Mouse (Mus musculus) kidney, adult 2 months (tissue): Measurements from ENCODE around the gene Adam34. TPM values are rescaled to one million over a fixed set of nuclear protein-coding genes. Genes with fewer than 3 reads are reported as not detected.
"Not testable (repeated sequence)": the region's sequence is repeated elsewhere in the genome, so short reads cannot be mapped to it uniquely, and the experiment has no call there.

Experiments used
- DNase-seq: peaks from one replicate; pipeline ENCODE4 v3.0.0; 2021
- H3K27ac ChIP-seq: fragments of 200-500 bp; 2 replicates; pipeline ENCODE4 v1.5.1; 2012; ENCODE audit warnings: low read depth, low read length, control low read depth, inconsistent platforms; ENCODE audit not compliant: insufficient read depth
- H3K27me3 ChIP-seq: fragments of 200-500 bp; replicated peaks from 2 replicates; pipeline ENCODE4 v1.6.1; 2012; ENCODE audit warnings: mild to moderate bottlenecking, moderate library complexity, low read length, inconsistent platforms; ENCODE audit not compliant: control insufficient read depth, insufficient read depth
- H3K36me3 ChIP-seq: fragments of 200-500 bp; 2 replicates; pipeline ENCODE4 v1.6.1; 2012; ENCODE audit warnings: mild to moderate bottlenecking, moderate library complexity, low read length, inconsistent platforms; ENCODE audit not compliant: control insufficient read depth, insufficient read depth
- H3K4me1 ChIP-seq: fragments of 200-500 bp; 2 replicates; pipeline ENCODE4 v1.6.1; 2011; ENCODE audit warnings: low read length; ENCODE audit not compliant: control insufficient read depth, insufficient read depth
- H3K4me3 ChIP-seq: fragments of 200-500 bp; 2 replicates; pipeline ENCODE4 v1.5.1; 2011; ENCODE audit warnings: mild to moderate bottlenecking, low read depth, low read length, control low read depth; ENCODE audit not compliant: insufficient read depth
- CTCF ChIP-seq: fragments of 200-500 bp; conservative IDR thresholded peaks from 2 replicates; pipeline ENCODE4 v1.5.1; 2011; ENCODE audit warnings: low read depth, mild to moderate bottlenecking, control low read depth, low read length, moderate library complexity, mixed read lengths; ENCODE audit not compliant: insufficient read depth, insufficient read length
- POLR2A ChIP-seq: fragments of 200-500 bp; IDR thresholded peaks from one replicate; pipeline ENCODE4 v1.6.1; 2011; ENCODE audit warnings: low read depth, low read length, control low read depth
- whole genome bisulfite sequencing: fragments of 180-500 bp; shearing (Covaris S2); methylation state at CpG from one replicate; pipeline ENCODE4 v1.1.7; 2018; 5-methylcytosine and 5-hydroxymethylcytosine counted together
- polyA plus RNA-seq: library from polyadenylated mRNA; depleted of rRNA; stranded (reverse); fragments of >200 nt; gene quantifications from 2 replicates; pipeline ENCODE4 v1.2.3, GENCODE M21; 2012; rRNA removed

The Adam34 gene
- not detected in 2 replicates for polyA plus RNA-seq

DNA sequence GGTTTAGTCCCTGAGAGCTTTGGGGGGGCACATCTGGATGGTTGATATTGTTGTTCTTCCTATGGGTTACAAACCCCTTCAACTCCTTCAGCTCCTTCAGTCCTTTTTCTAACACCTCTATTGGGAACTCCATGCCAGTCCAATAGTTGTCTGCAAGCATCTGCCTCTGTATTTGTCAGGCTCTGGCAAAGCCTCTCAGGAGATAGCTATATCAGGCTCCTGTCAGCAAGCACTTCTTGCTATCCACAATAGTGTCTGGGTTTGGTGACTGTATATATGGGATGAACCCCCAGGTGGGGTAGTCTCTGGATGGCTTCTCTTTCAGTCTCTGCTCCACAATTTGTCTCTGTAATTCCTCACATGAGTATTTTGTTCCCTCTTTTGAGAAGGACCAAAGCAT lies at the start of gene Adam34:
Gene Adam34 (minus strand): TSS at position 101 of the 400 bp plus-strand sequence.
- H3K27ac ChIP-seq, result no peak within 1 kb of the TSS
- no peaks in the 10 kb centered on the region for H3K4me1 ChIP-seq
- H3K36me3 ChIP-seq, result no peaks in the 10 kb centered on the region
- H3K27me3 ChIP-seq, result no peaks in the 10 kb centered on the region
- TF ChIP-seq CTCF, result no peak
- TF ChIP-seq POLR2A, result no peak
- no peak within 1 kb of the TSS for H3K4me3 ChIP-seq
- DNase-seq, result no peak

DNA sequence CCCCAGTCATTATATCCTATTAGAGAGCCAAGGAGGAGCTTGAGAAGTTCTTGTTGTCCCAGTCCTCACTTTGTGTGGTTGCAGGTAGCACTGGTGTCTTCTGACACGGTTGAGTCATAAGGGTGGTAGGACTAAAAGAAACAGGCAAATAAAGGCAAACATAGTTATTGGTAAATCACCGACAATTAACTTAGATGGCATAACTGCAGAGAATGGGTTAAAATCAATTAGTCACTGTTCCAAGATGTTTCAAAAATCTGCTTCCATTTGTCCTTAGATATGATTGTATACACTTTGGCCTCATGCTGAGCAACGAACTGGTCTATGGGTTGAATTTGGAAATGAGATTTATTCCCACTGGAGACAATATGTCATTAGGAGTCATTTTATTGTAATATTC lies 82.7 kb downstream of the Adam34 start, which contains the start of gene Gm5346:
Gene Gm5346 (minus strand): TSS at position 101 of the 400 bp plus-strand sequence.
- TF ChIP-seq CTCF, result no peak
- TF ChIP-seq POLR2A, result no peak
- DNase-seq, result no peak

DNA sequence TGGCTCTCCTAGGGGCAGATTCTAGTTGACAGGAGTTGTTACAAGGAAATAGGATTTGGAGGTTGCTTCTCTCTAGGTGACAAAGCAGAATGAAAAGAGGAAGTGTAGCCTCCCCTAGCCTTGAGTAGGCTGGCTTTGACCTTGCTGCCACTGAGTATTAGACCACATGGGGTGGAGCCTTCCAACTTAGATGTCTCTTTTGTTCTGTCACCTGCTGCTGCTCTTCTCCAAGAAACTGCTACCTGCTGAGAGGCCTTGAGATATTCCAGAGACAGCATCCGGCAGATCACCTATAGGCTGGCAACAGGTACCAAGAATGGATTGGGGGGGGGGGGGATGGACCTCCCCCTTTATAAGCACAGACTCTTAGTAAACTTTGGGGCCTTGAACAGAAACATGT lies 93.8 kb downstream of the Adam34 start:
- DNase-seq, result no peak
- no peak for TF ChIP-seq POLR2A
- TF ChIP-seq CTCF, result no peak
- Histone ChIP-seq H3K27me3 (no peaks in the 10 kb centered on the region), H3K36me3 (no peaks in the 10 kb centered on the region), H3K4me3 (no peak overlapping the region), H3K4me1 (no peaks in the 10 kb centered on the region), H3K27ac (no peak overlapping the region)
- 91% methylated on average over 1 of the region's 1 CpGs for WGBS

More for the DNA sequence above, 82.7 kb downstream of the Adam34 start, which contains the start of gene Gm5346:
- Histone ChIP-seq H3K36me3 (no peaks in the 10 kb centered on the region), H3K4me3 (no peak within 1 kb of the TSS), H3K27ac (no peak within 1 kb of the TSS), H3K4me1 (no peaks in the 10 kb centered on the region), H3K27me3 (no peaks in the 10 kb centered on the region)
- 82% methylated on average over 3 of the region's 3 CpGs for WGBS

DNA sequence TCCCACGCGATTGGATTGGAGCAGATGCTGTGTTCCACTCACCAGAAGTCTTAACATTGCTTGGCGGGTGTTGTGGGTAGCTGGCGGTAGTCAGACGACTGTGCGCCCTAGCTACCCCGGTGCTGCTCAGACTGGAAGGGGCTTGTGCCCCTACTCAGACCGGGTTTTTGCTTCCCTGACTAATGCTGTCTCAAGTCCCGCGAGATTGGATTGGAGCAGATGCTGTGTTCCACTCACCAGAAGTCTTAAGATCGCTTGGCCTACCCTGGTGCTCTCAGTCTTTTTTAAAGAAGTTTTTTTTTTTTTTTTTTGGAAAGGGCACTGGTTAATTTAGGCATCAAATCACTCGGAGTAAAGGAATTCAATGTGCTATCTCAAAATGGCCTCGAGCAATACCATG lies 106.2 kb downstream of the Adam34 start:
- H3K27me3 ChIP-seq, H3K4me3 ChIP-seq, H3K4me1 ChIP-seq, H3K36me3 ChIP-seq, H3K27ac ChIP-seq, DNase-seq: not testable (repeated sequence)
- WGBS, result 85% methylated on average over 13 of the region's 13 CpGs

DNA sequence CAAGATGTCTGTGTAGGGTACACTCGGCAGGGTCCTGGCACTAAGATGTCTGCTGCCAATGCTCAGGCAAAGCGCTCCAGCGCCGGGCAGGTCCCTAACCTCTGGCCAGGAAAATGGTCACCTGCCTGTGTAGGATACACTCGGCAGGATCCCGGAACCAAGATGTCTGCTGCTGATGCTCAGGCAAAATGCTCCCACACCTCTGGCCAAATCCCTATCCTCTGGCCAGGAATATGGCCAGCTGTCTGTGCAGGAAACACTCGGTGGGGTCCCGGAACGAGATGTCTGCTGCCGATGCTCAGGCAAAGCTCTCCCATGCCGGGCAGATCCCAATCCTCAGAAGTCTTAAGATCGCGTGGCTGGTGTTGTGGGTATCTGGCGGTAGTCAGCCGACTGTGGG lies 106.7 kb downstream of the Adam34 start:
- H3K4me1 ChIP-seq, H3K27ac ChIP-seq, DNase-seq, H3K4me3 ChIP-seq, H3K27me3 ChIP-seq, H3K36me3 ChIP-seq: not testable (repeated sequence)
- 97% methylated on average over 15 of the region's 15 CpGs for WGBS

Other genes starting within 250 kb of the Adam34 start
- gene Adam26b, start 181.9 kb downstream of the Adam34 start, polyA plus RNA-seq, result not detected in 2 replicates
- gene Adam26a, start 133.3 kb downstream of the Adam34 start, polyA plus RNA-seq, result not detected in 2 replicates
- gene Gm5346, start 82.8 kb downstream of the Adam34 start, polyA plus RNA-seq, result not detected in 2 replicates